Mouse (Mus musculus) lung, embryonic 14.5 days (tissue): Measurements from ENCODE around the gene Pax5. TPM values are rescaled to one million over a fixed set of nuclear protein-coding genes. Genes with fewer than 3 reads are reported as not detected.

Source experiments
- ATAC-seq: fragments of 200-750 bp; cut with Nextera tagmentation; 2 replicates; pipeline ENCODE4 v1.8.0; 2017; ENCODE audit warnings: mild to moderate bottlenecking, moderate TSS enrichment, moderate library complexity; ENCODE audit not compliant: insufficient read depth
- DNase-seq: peaks from one replicate; pipeline ENCODE4 v3.0.0-alpha.2; 2015
- H3K27ac ChIP-seq: fragments of 300-500 bp; sonication (generic); 2 replicates; pipeline ENCODE4 v1.5.1; 2014; ENCODE audit warnings: low read depth, mild to moderate bottlenecking, moderate library complexity
- H3K27me3 ChIP-seq: fragments of 300-500 bp; sonication (generic); 2 replicates; pipeline ENCODE4 v1.6.1; 2014; ENCODE audit warnings: low read length, control low read depth; ENCODE audit not compliant: insufficient read depth
- H3K36me3 ChIP-seq: fragments of 300-500 bp; sonication (generic); 2 replicates; pipeline ENCODE4 v1.6.1; 2014; ENCODE audit warnings: control low read depth; ENCODE audit not compliant: insufficient read depth
- H3K4me1 ChIP-seq: fragments of 300-500 bp; sonication (generic); 2 replicates; pipeline ENCODE4 v1.6.1; 2014; ENCODE audit warnings: antibody characterized with exemption, control low read depth; ENCODE audit not compliant: insufficient read depth
- H3K4me2 ChIP-seq: fragments of 300-500 bp; sonication (generic); 2 replicates; pipeline ENCODE4 v1.6.1; 2014; ENCODE audit warnings: mild to moderate bottlenecking
- H3K4me3 ChIP-seq: fragments of 300-500 bp; sonication (generic); 2 replicates; pipeline ENCODE4 v1.5.1; 2014; ENCODE audit warnings: low read depth, low read length
- H3K9ac ChIP-seq: fragments of 300-500 bp; sonication (generic); 2 replicates; pipeline ENCODE4 v1.6.1; 2014
- H3K9me3 ChIP-seq: fragments of 300-500 bp; sonication (generic); 2 replicates; pipeline ENCODE4 v1.6.1; 2016; ENCODE audit warnings: low read depth, low read length, control low read depth
- CTCF ChIP-seq: IDR thresholded peaks from 2 replicates; pipeline ENCODE4 v1.5.1; 2016; ENCODE audit warnings: antibody characterized with exemption, low read depth
- WGBS: fragments of 180-500 bp; shearing (Covaris S2); extraction: QIAGEN DNeasy Blood & Tissue Kit; methylation state at CpG from one replicate; pipeline ENCODE4 v1.1.7; 2014; 5-methylcytosine and 5-hydroxymethylcytosine counted together
- polyA plus RNA-seq: library from polyadenylated mRNA; unstranded; fragments of >200 nt; fragmentation: Nextera tagmentation; extraction: Ambion mirVana; gene quantifications from 2 replicates; pipeline ENCODE4 v1.2.1, GENCODE M21; 2014

The Pax5 gene
- polyA plus RNA-seq, 1 experiment from 2014 or later, result not detected

DNA sequence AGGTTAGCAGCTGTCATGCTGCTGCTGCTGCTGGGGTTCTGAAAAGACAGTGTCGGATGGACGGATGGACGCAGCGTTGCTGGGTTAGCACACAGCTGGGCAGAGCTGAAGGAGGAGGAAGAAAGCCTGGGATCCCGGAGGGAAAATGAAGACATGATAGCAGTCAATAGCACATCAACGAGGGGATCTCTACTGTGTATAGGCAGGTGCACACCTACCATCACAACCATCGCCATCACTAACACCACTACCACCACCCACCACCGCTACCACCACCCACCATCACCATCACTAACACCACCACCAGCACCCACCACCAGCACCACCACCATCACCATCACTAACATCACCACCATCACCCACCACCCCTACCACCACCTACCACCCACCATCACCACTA lies 9.8 kb upstream of the Pax5 start:
- DNase-seq (no peak), ATAC-seq (no peak)
- Histone ChIP-seq H3K36me3 (no peaks in the 10 kb centered on the region), H3K27me3 (peaks cover 38% of the 10 kb centered on the region), H3K9ac (no peak overlapping the region), H3K4me2 (no peak overlapping the region), H3K4me1 (no peaks in the 10 kb centered on the region), H3K4me3 (no peak overlapping the region), H3K9me3 (no peaks in the 10 kb centered on the region), H3K27ac (no peak overlapping the region)
- TF ChIP-seq CTCF, result no peak
- WGBS, result 84% methylated on average over 8 of the region's 8 CpGs

DNA sequence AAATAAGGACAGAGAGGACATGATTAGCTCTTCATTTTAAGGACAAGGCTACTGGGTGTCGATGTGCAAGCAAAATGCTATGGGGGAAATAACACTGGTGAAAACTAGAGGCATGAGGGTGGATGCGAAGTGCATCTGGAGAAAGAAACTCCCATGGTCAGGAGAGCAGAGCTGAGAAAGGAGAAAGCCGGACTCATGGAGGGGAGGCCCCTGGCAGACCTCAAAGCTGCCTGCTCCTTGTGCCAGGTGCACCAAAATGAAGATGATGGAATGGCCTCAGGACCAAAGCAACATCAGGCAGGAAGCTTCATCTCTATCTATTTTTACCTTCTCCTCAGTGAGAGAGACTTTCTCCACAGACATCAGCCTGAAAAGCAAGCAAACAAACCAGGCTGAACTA lies 7.4 kb upstream of the Pax5 start:
- Histone ChIP-seq H3K4me2 (no peak overlapping the region), H3K9me3 (no peaks in the 10 kb centered on the region), H3K4me1 (no peaks in the 10 kb centered on the region), H3K27ac (no peak overlapping the region), H3K4me3 (no peak overlapping the region), H3K36me3 (no peaks in the 10 kb centered on the region), H3K27me3 (peaks cover 61% of the 10 kb centered on the region), H3K9ac (no peak overlapping the region)
- WGBS, result 76% methylated on average over 3 of the region's 3 CpGs
- TF ChIP-seq CTCF, result no peak
- DNase-seq (no peak), ATAC-seq (no peak)

DNA sequence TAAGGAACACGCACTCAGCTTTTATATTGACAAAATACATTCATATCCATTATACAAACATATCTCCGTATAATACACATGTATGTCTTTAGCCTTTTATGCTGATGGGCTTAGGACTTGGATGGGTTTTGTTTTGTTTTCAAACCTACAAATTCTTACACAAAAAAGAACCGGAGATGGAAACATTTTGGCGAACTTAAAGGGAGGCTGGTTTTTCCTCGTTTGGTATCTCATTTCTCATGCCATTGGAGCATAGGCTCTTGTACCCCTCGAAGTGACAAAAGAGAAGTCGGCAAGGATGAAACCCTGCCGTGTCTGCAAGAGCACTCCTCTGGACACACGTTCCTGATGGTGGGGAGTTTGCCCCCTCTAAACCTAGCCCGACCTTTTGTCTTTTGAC lies 6.1 kb upstream of the Pax5 start:
- DNase-seq (no peak), ATAC-seq (no peak)
- H3K9ac ChIP-seq, result no peak overlapping the region
- no peaks in the 10 kb centered on the region for H3K4me1 ChIP-seq
- H3K27ac ChIP-seq, result no peak overlapping the region
- H3K4me2 ChIP-seq, result no peak overlapping the region
- 4% methylated on average over 10 of the region's 10 CpGs for WGBS
- peaks cover 74% of the 10 kb centered on the region for H3K27me3 ChIP-seq
- no peak overlapping the region for H3K4me3 ChIP-seq
- no peak for TF ChIP-seq CTCF
- H3K9me3 ChIP-seq, result no peaks in the 10 kb centered on the region
- H3K36me3 ChIP-seq, result no peaks in the 10 kb centered on the region

DNA sequence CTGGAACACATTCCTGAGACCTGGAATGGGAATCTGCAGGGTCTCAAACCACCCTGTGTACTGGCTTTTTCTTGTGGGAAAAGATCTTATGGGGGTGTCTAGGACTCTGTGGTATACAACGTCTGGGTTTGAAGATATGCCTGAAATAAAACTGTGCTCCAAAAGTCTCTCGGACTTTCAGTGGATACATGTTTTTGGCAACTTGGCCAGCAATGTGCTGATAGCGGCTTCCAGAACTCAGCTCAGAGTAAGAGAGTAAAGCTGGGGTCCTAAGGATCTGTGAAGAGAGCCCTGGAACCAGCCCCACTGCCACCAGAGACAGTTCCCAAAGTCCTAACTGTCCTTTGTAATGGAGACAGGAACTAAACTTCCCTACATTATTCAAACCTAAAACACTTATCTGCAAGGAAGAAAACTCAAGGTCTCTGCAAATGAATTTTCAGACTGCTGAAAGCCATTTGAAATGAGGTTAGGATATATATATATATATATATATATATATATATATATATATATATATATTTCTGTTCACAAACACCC lies 5.4 kb upstream of the Pax5 start:
- Histone ChIP-seq H3K27ac (no peak overlapping the region), H3K4me2 (no peak overlapping the region), H3K9me3 (no peaks in the 10 kb centered on the region), H3K9ac (no peak overlapping the region), H3K36me3 (no peaks in the 10 kb centered on the region), H3K27me3 (peaks cover 81% of the 10 kb centered on the region), H3K4me3 (no peak overlapping the region), H3K4me1 (no peaks in the 10 kb centered on the region)
- WGBS, result 12% methylated on average over 3 of the region's 3 CpGs
- no peak for TF ChIP-seq CTCF
- no peak for ATAC-seq
- no peak for DNase-seq

DNA sequence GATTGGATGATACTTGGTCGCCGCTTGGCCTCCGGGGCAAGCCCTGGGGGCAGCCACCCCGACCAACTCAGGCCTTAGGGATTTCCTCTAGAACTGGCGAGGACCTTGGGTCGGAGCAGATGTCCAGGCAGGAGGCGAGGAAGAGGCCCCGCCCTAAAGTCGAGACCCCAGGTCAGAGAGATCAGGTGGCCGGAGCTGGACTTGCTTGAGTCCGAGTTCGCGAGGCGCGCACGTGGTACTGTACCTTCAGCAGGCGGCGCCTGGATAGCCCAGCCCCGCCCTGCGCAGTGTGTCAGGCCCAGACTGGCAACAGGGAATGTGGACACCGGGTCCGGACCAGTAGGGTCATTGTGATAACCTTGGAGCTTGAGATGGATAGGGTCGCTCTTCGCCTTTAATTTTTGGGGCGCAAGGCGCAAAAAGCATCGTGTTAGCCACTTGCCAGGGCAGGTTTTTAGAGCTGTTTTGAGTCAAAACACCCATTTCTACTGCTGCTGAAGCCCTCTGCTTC lies 3.9 kb upstream of the Pax5 start:
- no peak overlapping the region for H3K27ac ChIP-seq
- H3K4me3 ChIP-seq, result no peak overlapping the region
- H3K4me2 ChIP-seq, result no peak overlapping the region
- WGBS, result 1% methylated on average over 27 of the region's 27 CpGs
- H3K27me3 ChIP-seq, result peaks cover 92% of the 10 kb centered on the region
- no peak for TF ChIP-seq CTCF
- H3K9ac ChIP-seq, result no peak overlapping the region
- ATAC-seq, result no peak
- no peak for DNase-seq
- H3K9me3 ChIP-seq, result no peaks in the 10 kb centered on the region
- H3K4me1 ChIP-seq, result no peaks in the 10 kb centered on the region
- no peaks in the 10 kb centered on the region for H3K36me3 ChIP-seq

DNA sequence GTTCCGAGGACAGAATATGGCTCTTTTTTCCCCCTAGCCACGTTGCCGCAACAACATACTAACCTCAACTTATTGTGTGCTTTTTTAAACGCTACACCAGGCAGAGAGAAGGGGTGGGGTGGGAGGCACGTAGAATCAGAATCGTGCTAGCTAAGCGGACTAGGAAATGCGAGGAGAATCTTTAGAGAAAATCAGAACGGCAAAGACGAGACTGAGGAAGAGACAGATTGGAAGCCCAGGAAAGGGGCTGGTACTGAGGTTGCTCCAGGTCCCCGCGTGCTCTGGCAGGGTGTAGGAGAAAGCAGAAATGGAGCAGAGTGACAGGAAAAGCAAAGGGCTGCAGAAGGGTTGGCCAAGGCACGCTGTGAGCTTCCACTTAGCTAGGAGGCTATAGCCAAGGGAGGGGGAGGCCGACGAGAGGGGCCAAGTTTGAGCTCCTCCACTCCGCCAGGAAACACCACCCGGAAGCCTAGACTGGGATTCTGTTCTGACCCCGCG lies 3.3 kb upstream of the Pax5 start:
- DNase-seq (no peak), ATAC-seq (no peak)
- Histone ChIP-seq H3K4me2 (0 out of 2 replicates have a peak overlapping the region, but pooled peaks have one; percentile 27), H3K4me3 (no peak overlapping the region), H3K27ac (no peak overlapping the region), H3K36me3 (no peaks in the 10 kb centered on the region), H3K27me3 (peaks cover 96% of the 10 kb centered on the region), H3K4me1 (no peaks in the 10 kb centered on the region), H3K9ac (no peak overlapping the region), H3K9me3 (no peaks in the 10 kb centered on the region)
- WGBS, result under 1% methylated on average over 19 of the region's 19 CpGs
- no peak for TF ChIP-seq CTCF

DNA sequence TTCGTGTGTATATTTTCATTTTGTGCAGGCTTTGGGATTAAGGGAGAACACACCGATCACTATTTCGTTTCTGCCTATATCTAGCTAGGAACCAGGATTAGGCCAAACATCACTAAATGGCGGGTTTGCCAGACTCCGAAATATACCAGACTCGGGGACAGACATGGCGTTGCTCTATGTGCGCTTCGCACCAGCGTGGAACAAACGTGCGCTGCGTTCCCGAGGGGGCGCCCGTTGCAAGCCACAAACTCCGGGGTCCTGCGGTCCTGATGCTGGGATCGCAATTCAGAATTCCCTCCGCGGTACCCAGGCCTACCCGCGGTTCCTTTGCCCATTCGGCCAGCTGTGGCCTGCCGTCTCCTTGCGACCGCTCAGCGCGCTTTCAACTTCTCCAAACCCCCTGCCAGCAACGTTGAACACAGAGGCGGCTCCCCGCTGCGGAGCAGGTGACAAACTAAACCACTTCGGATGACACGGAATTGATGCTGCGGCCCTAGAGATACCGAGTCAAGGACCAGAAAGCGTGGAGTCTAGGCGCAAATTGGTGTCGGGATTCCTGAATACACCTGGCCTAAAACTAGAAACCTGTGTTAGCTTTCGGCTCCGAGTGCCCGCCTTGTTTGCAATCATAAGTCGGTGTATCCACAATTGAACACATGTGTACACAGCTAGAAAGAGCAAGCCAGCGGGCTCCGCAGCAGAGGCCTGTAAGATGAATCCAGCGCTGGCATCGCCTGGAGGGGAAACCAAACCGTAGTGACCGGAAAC lies 2.7 kb upstream of the Pax5 start:
- no peak for DNase-seq
- Histone ChIP-seq H3K4me3 (no peak overlapping the region), H3K4me2 (0 out of 2 replicates have a peak overlapping the region, but pooled peaks have one; percentile 27)

More for the DNA sequence above, 2.7 kb upstream of the Pax5 start:
- no peak overlapping the region for H3K27ac ChIP-seq
- no peaks in the 10 kb centered on the region for H3K36me3 ChIP-seq
- ATAC-seq, result no peak
- no peak overlapping the region for H3K9ac ChIP-seq
- no peaks in the 10 kb centered on the region for H3K9me3 ChIP-seq
- no peaks in the 10 kb centered on the region for H3K4me1 ChIP-seq
- H3K27me3 ChIP-seq, result peaks cover 96% of the 10 kb centered on the region
- WGBS, result 2% methylated on average over 50 of the region's 50 CpGs
- no peak for TF ChIP-seq CTCF
